Mouse (Mus musculus): ENCODE data around the gene Idua. TPM values are rescaled to one million over a fixed set of nuclear protein-coding genes. Genes with fewer than 3 reads are reported as not detected.

Gene Idua
- polyA plus RNA-seq, 1 experiment from 2014 or later = 10.4 TPM

GRCm38 (mm10) chr5:108643674-108644073 is 16.5 kb upstream of the Idua start:
- in situ Hi-C loops (cut with MboI; ENCODE audit: low pct_unique_long_range_greater_than_20kb) = no loop called here
- DNase-seq (ENCODE audit: low read depth, low spot score) (no peak), ATAC-seq (no peak)
- TF ChIP-seq CTCF (IDR thresholded peaks at IDR 0.05) = no peak
- ChIA-PET POLR2A (no interaction called here), CTCF (no interaction called here)
- no peaks in the 10 kb centered on the region for H3K27me3 ChIP-seq

- no peaks in the 10 kb centered on the region for H3K27me3 ChIP-seq
- no peak for ATAC-seq
- in situ Hi-C loops (cut with MboI; ENCODE audit: low pct_unique_long_range_greater_than_20kb) = no loop called here
- CTCF ChIA-PET = interaction anchor here (1.1 kb wide), 1 partner anchor 15 kb away, joined by 3 read pairs; no protein-coding TSS in a partner anchor
- POLR2A ChIA-PET = no interaction called here
- DNase-seq (ENCODE audit: low read depth, low spot score) = no peak
- TF ChIP-seq CTCF (IDR thresholded peaks at IDR 0.05) = no peak
Measured at GRCm38 (mm10) chr5:108645651-108646342, 14.3 kb upstream of the Idua start.

DNA sequence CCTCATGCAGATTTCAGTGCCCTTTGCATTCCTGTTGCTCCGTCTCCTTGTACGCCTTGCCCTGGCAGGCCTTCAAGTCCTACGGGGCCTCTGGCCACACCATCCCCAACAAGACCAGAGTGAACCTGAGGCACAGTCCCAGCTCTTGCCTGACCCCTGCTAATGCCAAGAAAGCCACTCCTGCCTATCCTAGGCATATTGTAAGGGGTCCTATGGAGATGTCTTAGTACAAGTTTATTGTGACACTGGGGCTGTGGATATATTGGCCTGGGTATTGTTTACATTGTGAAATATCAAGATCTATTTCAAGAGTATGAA is 13.8 kb upstream of the Idua start:
- in situ Hi-C loops (cut with MboI; ENCODE audit: low pct_unique_long_range_greater_than_20kb) = no loop called here

GRCm38 (mm10) chr5:108647311-108647710 is 12.8 kb upstream of the Idua start:
- ChIA-PET POLR2A (interaction anchor here (0.5 to 1.3 kb wide), 2 partner anchors 23 to 31 kb away, joined by 3 to 7 read pairs; no protein-coding TSS in a partner anchor), CTCF (interaction anchor here (1.0 to 1.4 kb wide), 3 partner anchors 9 to 11 kb away, joined by 4 to 5 read pairs (median 4); no protein-coding TSS in a partner anchor)

More for the DNA sequence above, 13.8 kb upstream of the Idua start:
- ATAC-seq = no peak
- no peak for TF ChIP-seq CTCF (IDR thresholded peaks at IDR 0.05)
- no peaks in the 10 kb centered on the region for H3K27me3 ChIP-seq
- CTCF ChIA-PET = interaction anchor here (1.0 to 1.1 kb wide), 2 partner anchors 10 to 15 kb away, joined by 3 to 4 read pairs; no protein-coding TSS in a partner anchor
- no peak for DNase-seq (ENCODE audit: low read depth, low spot score)
- POLR2A ChIA-PET = no interaction called here

GRCm38 (mm10) chr5:108647820-108648465 is 12.2 kb upstream of the Idua start:
- ChIA-PET CTCF (interaction anchor here (1.1 to 1.4 kb wide), 3 partner anchors 10 to 13 kb away, joined by 3 to 5 read pairs (median 4); partner anchors contain the start of gene Idua), POLR2A (interaction anchor here (1.3 kb wide), 1 partner anchor 23 kb away, joined by 3 read pairs; no protein-coding TSS in a partner anchor)
- no peaks in the 10 kb centered on the region for H3K27me3 ChIP-seq
- ATAC-seq = no peak
- in situ Hi-C loops (cut with MboI; ENCODE audit: low pct_unique_long_range_greater_than_20kb) = no loop called here
- no peak for TF ChIP-seq CTCF (IDR thresholded peaks at IDR 0.05)
- no peak for DNase-seq (ENCODE audit: low read depth, low spot score)

More at GRCm38 (mm10) chr5:108647311-108647710, 12.8 kb upstream of the Idua start:
- in situ Hi-C loops (cut with MboI; ENCODE audit: low pct_unique_long_range_greater_than_20kb) = no loop called here
- TF ChIP-seq CTCF (IDR thresholded peaks at IDR 0.05) = no peak
- no peaks in the 10 kb centered on the region for H3K27me3 ChIP-seq
- no peak for DNase-seq (ENCODE audit: low read depth, low spot score)
- ATAC-seq = no peak

- ChIA-PET CTCF (interaction anchor here (1.3 kb wide), 3 partner anchors 12 to 222 kb away, joined by 3 read pairs; partner anchors contain the start of gene Idua), POLR2A (no interaction called here)
- in situ Hi-C loops (cut with MboI; ENCODE audit: low pct_unique_long_range_greater_than_20kb) = no loop called here
- H3K27me3 ChIP-seq = no peaks in the 10 kb centered on the region
- ATAC-seq (no peak), DNase-seq (ENCODE audit: low read depth, low spot score) (no peak)
- TF ChIP-seq CTCF (IDR thresholded peaks at IDR 0.05) = no peak
Measured at GRCm38 (mm10) chr5:108648937-108649576, 11.1 kb upstream of the Idua start.

GRCm38 (mm10) chr5:108650341-108650740 is 9.8 kb upstream of the Idua start:
- ATAC-seq (no peak), DNase-seq (ENCODE audit: low read depth, low spot score) (no peak)
- ChIA-PET POLR2A (interaction anchor here (1.2 kb wide), 1 partner anchor 10 kb away, joined by 4 read pairs; no protein-coding TSS in a partner anchor), CTCF (interaction anchor here (1.3 to 1.5 kb wide), 3 partner anchors 13 to 216 kb away, joined by 6 to 12 read pairs (median 6); partner anchors contain the start of gene Atp5k)
- no peak for TF ChIP-seq CTCF (IDR thresholded peaks at IDR 0.05)
- H3K27me3 ChIP-seq = no peaks in the 10 kb centered on the region
- in situ Hi-C loops (cut with MboI; ENCODE audit: low pct_unique_long_range_greater_than_20kb) = loop anchor here (5.0 to 25.0 kb wide), 2 partner anchors 223 to 738 kb away; partner anchors contain the start of gene Rpl5

DNA sequence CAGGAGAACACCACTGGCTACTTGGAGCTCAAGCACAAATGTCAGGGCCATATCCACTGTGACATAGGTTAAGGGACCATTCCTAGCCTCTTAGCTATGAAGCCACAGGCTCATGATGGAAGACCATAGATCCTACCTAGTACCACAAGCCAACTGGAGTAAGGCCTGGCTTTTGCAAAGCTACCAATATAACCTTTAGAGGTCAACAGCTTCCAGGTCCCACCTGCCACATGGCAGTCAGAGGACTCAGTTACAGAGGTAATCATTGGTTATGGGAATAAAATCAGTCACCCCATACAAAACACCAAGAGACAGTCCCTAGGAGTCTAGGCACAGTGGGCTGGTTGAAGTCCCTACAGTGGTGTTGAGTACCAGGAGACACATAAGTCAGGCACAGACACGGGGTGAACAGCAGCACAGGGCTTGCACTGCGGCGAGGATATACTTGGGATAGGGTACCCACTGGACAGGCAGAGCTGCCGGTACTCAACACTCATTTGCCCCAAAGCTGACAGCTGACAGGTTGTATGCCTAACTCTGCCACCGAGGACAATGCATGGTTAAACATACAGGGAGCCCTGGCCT is 8.9 kb upstream of the Idua start:
- in situ Hi-C loops (cut with MboI; ENCODE audit: low pct_unique_long_range_greater_than_20kb) = loop anchor here (5.0 to 25.0 kb wide), 2 partner anchors 224 to 739 kb away; partner anchors contain the start of gene Rpl5
- ChIA-PET CTCF (interaction anchor here (0.6 to 2.9 kb wide), 22 partner anchors 9 to 618 kb away, joined by 3 to 14 read pairs (median 4); partner anchors contain the start of genes Atp5k, Dgkq and Idua), POLR2A (interaction anchor here (1.2 kb wide), 2 partner anchors 11 to 13 kb away, joined by 3 to 4 read pairs; no protein-coding TSS in a partner anchor)
- ATAC-seq (no peak), DNase-seq (ENCODE audit: low read depth, low spot score) (no peak)
- TF ChIP-seq CTCF (IDR thresholded peaks at IDR 0.05) = no peak
- no peaks in the 10 kb centered on the region for H3K27me3 ChIP-seq

- ChIA-PET POLR2A (interaction anchor here (1.2 kb wide), 1 partner anchor 13 kb away, joined by 3 read pairs; no protein-coding TSS in a partner anchor), CTCF (interaction anchor here (0.6 to 2.9 kb wide), 22 partner anchors 9 to 619 kb away, joined by 3 to 14 read pairs (median 4); partner anchors contain the start of genes Atp5k, Dgkq and Idua)
- in situ Hi-C loops (cut with MboI; ENCODE audit: low pct_unique_long_range_greater_than_20kb) = loop anchor here (5.0 to 25.0 kb wide), 2 partner anchors 225 to 740 kb away; partner anchors contain the start of gene Rpl5
- no peak for DNase-seq (ENCODE audit: low read depth, low spot score)
- no peaks in the 10 kb centered on the region for H3K27me3 ChIP-seq
- TF ChIP-seq CTCF (IDR thresholded peaks at IDR 0.05) = no peak
- peak; percentile 80 for ATAC-seq
Measured at GRCm38 (mm10) chr5:108651823-108652222, 8.3 kb upstream of the Idua start.

Data from Patski (cell line).